Mouse (Mus musculus): ENCODE results near the gene Nadk.

DNA sequence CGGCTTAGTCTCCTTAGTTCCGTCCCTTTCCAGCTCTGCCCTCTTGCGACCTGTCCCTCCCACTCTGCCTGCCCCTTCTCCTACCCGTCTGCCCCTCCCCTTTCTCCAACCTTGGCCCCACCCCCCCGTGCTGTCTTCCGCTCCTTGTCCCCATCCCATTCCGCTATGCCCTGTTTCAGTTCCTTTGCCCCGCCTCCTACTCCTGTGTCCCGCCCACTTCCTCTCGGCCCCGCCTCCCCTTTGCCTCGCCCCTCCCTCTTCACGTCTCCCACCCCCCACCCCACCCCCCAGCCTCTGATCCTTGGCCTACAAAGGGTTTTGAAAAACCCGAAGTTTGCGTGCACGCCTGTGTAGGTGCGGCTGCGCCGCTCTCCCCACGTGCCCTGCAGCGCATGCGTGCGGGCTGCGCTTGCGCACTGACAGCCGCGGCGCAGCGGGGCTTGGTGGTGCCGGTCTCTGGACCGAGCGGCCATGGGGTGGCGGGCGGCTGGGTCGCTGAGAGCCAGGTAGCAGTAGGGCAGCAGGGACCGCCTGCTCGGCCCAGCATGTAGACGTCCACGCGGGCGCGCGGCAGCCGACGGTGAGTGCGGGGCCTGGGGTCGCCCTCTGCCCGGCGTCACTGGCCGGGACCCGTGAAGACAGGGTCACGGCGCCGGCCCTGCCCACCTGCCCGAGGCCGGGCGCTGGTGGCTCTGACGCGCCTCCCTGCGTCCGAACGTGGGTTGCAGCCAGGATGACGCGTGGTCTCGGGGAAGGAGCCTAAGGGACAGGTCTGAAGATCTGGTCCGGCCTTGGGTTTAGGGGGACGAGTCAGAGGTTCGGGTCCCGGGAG lies 1.4 kb downstream of the Nadk start:
- TF ChIP-seq GATA1 (IDR thresholded peaks at IDR 0.05; ENCODE audit: borderline replicate concordance, low read length), result no peak
- TF ChIP-seq FLI1 (IDR thresholded peaks at IDR 0.05; ENCODE audit: low read length), result no peak
